Mouse (Mus musculus) hindbrain, embryonic 14.5 days (tissue): Measurements from ENCODE around the gene Gm4353. TPM values are rescaled to one million over a fixed set of nuclear protein-coding genes. Genes with fewer than 3 reads are reported as not detected.
"Not testable (repeated sequence)": the region's sequence is repeated elsewhere in the genome, so short reads cannot be mapped to it uniquely, and the experiment has no call there.

Experiments
- ATAC-seq: fragments of 200-750 bp; cut with Nextera tagmentation; 2 replicates; pipeline ENCODE4 v1.8.0; 2017; ENCODE audit warnings: moderate number of reproducible peaks, mild to moderate bottlenecking, moderate TSS enrichment, moderate library complexity; ENCODE audit not compliant: low FRiP score
- DNase-seq: peaks from one replicate; pipeline ENCODE4 v3.0.0-alpha.2; 2015; ENCODE audit warnings: low spot score
- H3K27ac ChIP-seq: fragments of 300-500 bp; sonication (generic); 2 replicates; pipeline ENCODE4 v1.5.1; 2014; ENCODE audit warnings: mild to moderate bottlenecking, moderate library complexity
- H3K27me3 ChIP-seq: fragments of 300-500 bp; sonication (generic); 2 replicates; pipeline ENCODE4 v1.6.1; 2014; ENCODE audit warnings: mild to moderate bottlenecking, low read length, mixed read lengths; ENCODE audit not compliant: control insufficient read depth, insufficient read depth
- H3K36me3 ChIP-seq: fragments of 300-500 bp; sonication (generic); replicated peaks from 2 replicates; pipeline ENCODE4 v1.6.1; 2014; ENCODE audit not compliant: control insufficient read depth, insufficient read depth
- H3K4me1 ChIP-seq: fragments of 300-500 bp; sonication (generic); replicated peaks from 2 replicates; pipeline ENCODE4 v1.6.1; 2014; ENCODE audit warnings: antibody characterized with exemption, low read length, mixed read lengths; ENCODE audit not compliant: control insufficient read depth, insufficient read depth
- H3K4me2 ChIP-seq: fragments of 300-500 bp; sonication (generic); replicated peaks from 2 replicates; pipeline ENCODE4 v1.6.1; 2014; ENCODE audit warnings: mild to moderate bottlenecking, moderate library complexity
- H3K4me3 ChIP-seq: fragments of 300-500 bp; sonication (generic); replicated peaks from 2 replicates; pipeline ENCODE4 v1.5.1; 2014; ENCODE audit warnings: mild to moderate bottlenecking, low read length
- H3K9ac ChIP-seq: fragments of 300-500 bp; sonication (generic); 2 replicates; pipeline ENCODE4 v1.6.1; 2014
- H3K9me3 ChIP-seq: fragments of 300-500 bp; sonication (generic); 2 replicates; pipeline ENCODE4 v1.6.1; 2016; ENCODE audit warnings: low read length; ENCODE audit not compliant: control insufficient read depth
- WGBS: fragments of 180-500 bp; shearing (Covaris S2); extraction: QIAGEN DNeasy Blood & Tissue Kit; methylation state at CpG from one replicate; pipeline ENCODE4 v1.1.7; 2014; 5-methylcytosine and 5-hydroxymethylcytosine counted together
- polyA plus RNA-seq: library from polyadenylated mRNA; unstranded; fragments of >200 nt; fragmentation: Nextera tagmentation; extraction: Ambion mirVana; gene quantifications from 2 replicates; pipeline ENCODE4 v1.2.1, GENCODE M21; 2014

Gene Gm4353
- 0.40 and 1.3 TPM in 2 replicates for polyA plus RNA-seq

DNA sequence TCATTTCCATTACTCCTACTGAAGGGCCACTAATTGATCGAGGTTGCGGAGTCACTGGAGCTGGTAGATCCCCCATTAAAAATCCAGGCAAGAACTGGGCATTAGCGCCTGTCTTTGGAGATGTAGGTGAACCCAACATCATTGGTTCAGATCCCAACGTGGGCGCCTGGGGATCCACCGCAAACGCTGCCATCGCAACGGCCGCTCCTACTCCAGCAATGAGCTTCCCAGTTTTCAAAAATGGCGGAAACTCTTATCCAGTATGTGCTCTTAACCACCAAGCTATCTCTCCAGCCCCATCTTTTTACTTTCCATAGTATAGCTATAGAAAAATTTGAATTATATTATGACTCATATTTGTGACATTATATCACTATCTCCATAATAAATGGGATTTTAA is at the start of gene Gm4353:
Gm4353 (minus strand) TSS at position 270 of the 400 bp plus-strand sequence.
- H3K4me2 ChIP-seq, result not testable (repeated sequence)

DNA sequence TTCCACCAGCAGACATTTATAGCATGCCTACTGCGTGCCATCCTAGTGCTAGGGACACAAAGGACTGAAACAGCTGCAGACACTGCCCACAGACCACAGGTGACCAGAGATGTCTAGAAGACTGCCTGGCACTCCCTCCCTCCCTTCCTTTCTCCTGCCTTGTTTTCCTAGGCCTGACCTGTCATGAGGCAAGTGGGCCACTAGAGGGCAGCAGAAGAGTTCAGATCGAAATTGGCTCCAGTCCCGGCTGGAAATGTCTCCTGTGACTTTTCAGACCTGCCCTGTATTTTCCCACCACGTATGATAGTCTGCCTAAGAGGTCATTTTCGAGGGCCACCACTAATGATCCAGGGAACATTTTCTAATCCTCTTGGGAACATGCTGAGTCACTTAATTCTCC is 47.6 kb upstream of the Gm4353 start:
- Histone ChIP-seq H3K9me3 (no peaks in the 10 kb centered on the region), H3K4me1 (peaks cover 4% of the 10 kb centered on the region; the same call in 1 of the 2 replicates), H3K36me3 (no peaks in the 10 kb centered on the region), H3K27me3 (no peaks in the 10 kb centered on the region), H3K27ac (peak overlapping the region; percentile 57; the same call in 1 of the 2 replicates), H3K4me3 (no peak overlapping the region), H3K9ac (no peak overlapping the region), H3K4me2 (no peak overlapping the region)
- ATAC-seq, result 0 out of 2 replicates have a peak, but pooled peaks have one; percentile 36
- DNase-seq, result peak; percentile 89
- 6% methylated on average over 5 of the region's 5 CpGs for WGBS

More for the DNA sequence above, at the start of gene Gm4353:
- H3K4me1 ChIP-seq, H3K9me3 ChIP-seq, H3K27me3 ChIP-seq, H3K36me3 ChIP-seq, H3K27ac ChIP-seq, DNase-seq, ATAC-seq, H3K4me3 ChIP-seq, H3K9ac ChIP-seq: not testable (repeated sequence)
- 96% methylated on average over 11 of the region's 11 CpGs for WGBS

DNA sequence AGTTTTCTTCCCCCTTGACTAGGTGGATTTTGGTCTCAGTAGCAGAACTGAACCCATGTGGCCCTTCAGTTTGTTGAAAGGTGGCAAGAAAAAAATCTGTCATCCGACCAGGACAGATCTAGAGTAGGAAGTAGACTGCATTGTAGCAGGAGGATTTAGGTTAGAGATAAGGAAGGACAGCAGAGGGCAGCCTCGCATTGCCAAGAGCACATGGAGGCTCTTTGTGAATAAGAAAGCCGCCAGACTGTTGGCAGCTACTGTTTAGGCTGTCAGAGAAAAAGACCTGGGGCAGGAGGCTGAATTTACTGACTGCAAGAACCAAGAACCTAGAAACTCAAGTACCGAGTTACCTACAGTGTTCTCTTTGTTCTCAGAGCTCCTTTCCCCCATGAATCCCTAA is 47.0 kb upstream of the Gm4353 start:
- Histone ChIP-seq H3K4me2 (no peak overlapping the region), H3K4me1 (peaks cover 4% of the 10 kb centered on the region; the same call in 1 of the 2 replicates), H3K27me3 (no peaks in the 10 kb centered on the region), H3K4me3 (no peak overlapping the region), H3K27ac (peak overlapping the region; percentile 57; the same call in 1 of the 2 replicates), H3K9ac (no peak overlapping the region), H3K36me3 (no peaks in the 10 kb centered on the region), H3K9me3 (no peaks in the 10 kb centered on the region)
- DNase-seq (peak; percentile 73), ATAC-seq (peak; percentile 44; the same call in 1 of the 2 replicates)
- WGBS, result 26% methylated on average over 4 of the region's 4 CpGs

DNA sequence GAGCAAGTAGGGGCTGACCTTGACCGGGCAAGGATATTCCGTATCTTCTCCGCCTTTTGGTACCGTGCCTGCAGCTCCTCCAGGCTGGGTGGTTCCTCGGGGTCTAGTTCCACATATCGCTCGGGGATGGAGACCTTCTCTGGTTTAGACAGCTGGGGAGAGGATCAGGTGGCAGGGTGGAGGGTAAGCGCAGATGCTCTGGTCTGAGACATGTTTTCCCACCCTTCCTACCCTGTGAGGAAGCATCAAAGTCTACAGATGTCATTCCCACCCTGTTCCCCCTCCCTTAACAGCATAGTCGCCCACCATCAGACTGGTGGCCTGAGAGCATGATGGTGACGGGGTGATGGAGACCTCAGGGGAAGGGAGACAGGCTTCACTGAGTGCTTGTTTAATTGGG is 44.9 kb upstream of the Gm4353 start:
- H3K27ac ChIP-seq, result no peak overlapping the region
- 90% methylated on average over 10 of the region's 10 CpGs for WGBS
- no peak overlapping the region for H3K9ac ChIP-seq
- peaks cover 4% of the 10 kb centered on the region; the same call in 1 of the 2 replicates for H3K4me1 ChIP-seq
- H3K36me3 ChIP-seq, result no peaks in the 10 kb centered on the region
- H3K27me3 ChIP-seq, result no peaks in the 10 kb centered on the region
- H3K4me3 ChIP-seq, result no peak overlapping the region
- DNase-seq (no peak), ATAC-seq (no peak)
- no peaks in the 10 kb centered on the region for H3K9me3 ChIP-seq
- no peak overlapping the region for H3K4me2 ChIP-seq

DNA sequence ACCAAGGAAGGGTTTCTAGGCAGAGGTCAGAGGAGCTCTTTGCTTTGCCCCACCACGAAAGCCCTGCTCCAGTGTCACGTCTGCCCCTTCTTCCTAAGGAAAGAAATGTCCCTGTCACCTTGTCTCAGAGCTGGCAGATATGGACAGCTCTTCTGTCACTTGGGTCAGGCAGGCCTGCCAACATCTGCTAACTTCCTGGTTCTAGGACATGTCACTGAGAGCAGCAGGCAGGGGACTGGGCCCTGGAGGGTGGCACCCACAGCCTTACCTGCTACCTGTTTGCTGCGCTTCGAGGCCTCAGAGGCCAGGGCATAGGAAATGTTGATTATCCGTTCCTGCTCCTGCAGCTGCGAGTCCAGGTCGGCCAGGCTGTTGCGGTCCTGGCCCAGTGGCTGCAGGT is 43.9 kb upstream of the Gm4353 start:
- Histone ChIP-seq H3K9ac (no peak overlapping the region), H3K4me3 (no peak overlapping the region), H3K36me3 (no peaks in the 10 kb centered on the region), H3K4me1 (peaks cover 9% of the 10 kb centered on the region; the same call in 1 of the 2 replicates), H3K9me3 (no peaks in the 10 kb centered on the region), H3K27me3 (no peaks in the 10 kb centered on the region), H3K4me2 (no peak overlapping the region), H3K27ac (no peak overlapping the region)
- DNase-seq, result no peak
- WGBS, result 94% methylated on average over 8 of the region's 8 CpGs
- no peak for ATAC-seq

DNA sequence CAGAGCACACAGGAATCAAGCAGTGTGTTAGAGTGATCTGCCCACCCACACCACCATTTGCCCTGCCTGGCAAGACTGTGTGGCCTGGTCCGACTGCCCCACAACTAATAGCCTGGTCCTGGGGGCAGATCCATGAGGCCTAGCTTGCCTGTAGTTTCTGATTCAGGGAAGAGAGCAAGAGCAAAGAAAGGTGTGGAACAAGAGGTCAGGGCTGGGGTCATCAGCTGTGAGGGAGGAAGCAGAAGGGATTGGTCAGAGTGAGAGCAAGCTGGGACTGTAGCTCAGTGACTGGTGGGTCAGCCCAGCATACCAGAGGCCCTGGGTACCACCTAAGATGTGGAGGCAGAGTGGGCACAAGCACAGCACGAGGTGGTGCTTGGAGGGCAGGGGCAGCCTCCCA is 42.6 kb upstream of the Gm4353 start:
- no peaks in the 10 kb centered on the region for H3K36me3 ChIP-seq
- H3K4me2 ChIP-seq, result no peak overlapping the region
- WGBS, result 86% methylated on average over 2 of the region's 2 CpGs
- H3K4me1 ChIP-seq, result peaks cover 9% of the 10 kb centered on the region; the same call in 1 of the 2 replicates
- no peaks in the 10 kb centered on the region for H3K9me3 ChIP-seq
- H3K4me3 ChIP-seq, result no peak overlapping the region
- no peak overlapping the region for H3K9ac ChIP-seq
- H3K27ac ChIP-seq, result no peak overlapping the region
- DNase-seq (no peak), ATAC-seq (no peak)
- H3K27me3 ChIP-seq, result no peaks in the 10 kb centered on the region

DNA sequence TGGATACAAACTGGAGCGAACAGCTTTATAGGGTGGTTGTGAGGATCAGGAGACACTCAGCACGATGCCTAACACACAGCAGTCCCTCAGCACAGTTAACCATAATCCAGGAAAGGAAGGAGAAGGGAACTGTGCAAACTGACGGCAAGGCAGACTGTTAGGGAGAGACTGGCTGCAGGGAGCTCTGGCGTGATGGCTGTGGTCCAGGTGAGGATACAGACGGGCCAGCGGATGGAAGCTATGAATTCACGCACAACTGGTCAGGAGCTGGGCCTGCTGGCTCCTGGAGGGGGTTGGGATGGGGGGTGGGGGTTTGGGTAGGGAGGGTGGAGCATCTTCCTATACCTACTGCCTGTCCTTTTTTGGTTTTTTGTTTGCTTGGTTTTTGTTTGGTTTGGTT is 41.2 kb upstream of the Gm4353 start:
- Histone ChIP-seq H3K4me2 (no peak overlapping the region), H3K27ac (no peak overlapping the region), H3K9ac (no peak overlapping the region), H3K4me1 (peaks cover 5% of the 10 kb centered on the region; the same call in 1 of the 2 replicates), H3K4me3 (no peak overlapping the region), H3K9me3 (no peaks in the 10 kb centered on the region), H3K27me3 (no peaks in the 10 kb centered on the region), H3K36me3 (no peaks in the 10 kb centered on the region)
- WGBS, result 78% methylated on average over 7 of the region's 7 CpGs
- DNase-seq (no peak), ATAC-seq (no peak)

DNA sequence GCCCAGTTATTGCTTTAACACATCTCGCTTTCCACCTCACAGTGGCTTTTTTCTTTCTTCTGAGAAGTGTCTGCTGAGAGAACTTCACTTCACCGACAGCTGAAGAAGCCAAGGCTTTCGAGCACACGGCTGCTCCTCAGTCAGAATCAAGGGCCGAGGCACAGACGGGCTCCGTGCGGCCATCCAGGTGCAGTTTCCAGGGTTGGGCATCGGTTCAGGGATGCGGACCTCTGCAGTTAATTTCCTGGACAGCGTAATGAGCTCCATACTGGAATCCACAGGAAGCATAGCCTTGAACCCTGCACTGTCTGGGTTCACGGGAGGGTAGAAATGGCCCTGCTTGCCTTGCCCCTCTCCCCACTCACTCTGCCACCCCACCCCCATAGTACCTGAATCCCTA is 39.6 kb upstream of the Gm4353 start:
- no peak for DNase-seq
- Histone ChIP-seq H3K9ac (no peak overlapping the region), H3K4me2 (no peak overlapping the region), H3K4me3 (no peak overlapping the region), H3K27ac (no peak overlapping the region), H3K4me1 (peaks cover 5% of the 10 kb centered on the region; the same call in 1 of the 2 replicates), H3K36me3 (no peaks in the 10 kb centered on the region), H3K9me3 (no peaks in the 10 kb centered on the region), H3K27me3 (no peaks in the 10 kb centered on the region)
- ATAC-seq, result no peak
- WGBS, result 88% methylated on average over 12 of the region's 12 CpGs

DNA sequence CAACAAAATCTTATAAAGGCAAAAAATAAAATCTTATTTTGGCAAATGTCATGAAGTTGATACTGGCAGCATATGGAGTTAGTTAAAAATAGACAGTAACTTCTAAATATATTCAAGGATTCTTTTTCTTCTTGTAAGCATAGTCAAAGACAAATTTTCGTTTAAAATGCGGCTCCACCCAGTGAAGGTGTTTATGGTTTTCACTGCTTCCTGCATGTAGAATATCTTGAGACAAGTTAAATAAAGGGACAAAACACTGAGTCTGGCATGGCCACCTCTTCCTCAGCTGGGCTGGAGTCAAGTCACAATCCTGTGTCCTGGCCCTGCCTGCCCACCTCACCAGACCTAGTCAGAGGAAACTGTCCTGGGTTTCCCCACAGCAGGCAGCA is 39.2 kb upstream of the Gm4353 start:
- Histone ChIP-seq H3K9me3 (no peaks in the 10 kb centered on the region), H3K4me2 (no peak overlapping the region), H3K9ac (no peak overlapping the region), H3K27ac (no peak overlapping the region), H3K4me3 (no peak overlapping the region), H3K36me3 (no peaks in the 10 kb centered on the region), H3K4me1 (peaks cover 5% of the 10 kb centered on the region; the same call in 1 of the 2 replicates), H3K27me3 (no peaks in the 10 kb centered on the region)
- no peak for DNase-seq
- 86% methylated on average over 2 of the region's 2 CpGs for WGBS
- no peak for ATAC-seq
